Mouse (Mus musculus): ENCODE results near the gene Fam81a. TPM values are rescaled to one million over a fixed set of nuclear protein-coding genes. Genes with fewer than 3 reads are reported as not detected.

The Fam81a gene
- total RNA-seq, 2 experiments from 2014 or later, result not detected

DNA sequence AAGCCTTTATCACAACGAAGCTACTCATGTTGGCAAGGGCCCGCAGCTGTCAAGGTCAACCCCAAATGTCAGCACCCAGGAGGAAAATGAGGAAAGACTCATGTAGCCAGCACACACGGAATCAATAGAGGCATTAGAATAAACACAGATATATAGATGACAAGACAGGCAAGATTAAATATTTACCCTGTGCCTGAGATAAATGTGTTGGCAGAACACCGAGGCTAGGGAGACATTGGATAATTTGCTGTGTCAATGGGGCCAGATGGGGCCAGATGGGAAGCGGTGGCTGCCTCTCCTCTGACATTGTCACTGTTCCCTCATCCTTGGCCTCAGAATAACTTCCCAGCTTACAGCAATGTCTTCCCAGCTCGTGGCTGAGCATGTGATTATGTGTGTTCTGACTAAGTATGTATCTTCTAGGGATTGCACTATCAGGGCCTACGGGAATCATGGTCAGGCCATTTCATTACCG is 72.4 kb downstream of the Fam81a start:
- no peak for ATAC-seq (replicated peaks; ENCODE audit: low FRiP score, poor library complexity, severe bottlenecking)

DNA sequence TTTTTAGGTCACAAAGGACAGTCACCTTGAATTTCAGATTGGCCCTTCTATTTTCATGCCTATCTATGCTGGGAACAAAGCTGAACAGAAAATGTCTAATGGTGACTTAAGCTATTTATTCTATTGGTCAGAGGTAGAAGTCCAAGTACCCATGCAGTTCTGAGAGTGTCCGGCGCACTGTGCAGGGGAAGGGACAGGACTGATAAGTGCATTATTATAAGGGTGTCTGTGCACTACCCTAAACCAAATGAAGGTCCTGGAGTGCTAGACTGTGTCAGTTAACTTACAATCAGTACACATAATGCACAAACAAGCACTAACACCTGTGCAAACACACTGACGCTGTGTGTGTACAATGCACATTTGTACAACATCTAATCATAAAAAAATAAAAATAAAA is 74.9 kb downstream of the Fam81a start:
- no peak for ATAC-seq (replicated peaks; ENCODE audit: low FRiP score, poor library complexity, severe bottlenecking)

DNA sequence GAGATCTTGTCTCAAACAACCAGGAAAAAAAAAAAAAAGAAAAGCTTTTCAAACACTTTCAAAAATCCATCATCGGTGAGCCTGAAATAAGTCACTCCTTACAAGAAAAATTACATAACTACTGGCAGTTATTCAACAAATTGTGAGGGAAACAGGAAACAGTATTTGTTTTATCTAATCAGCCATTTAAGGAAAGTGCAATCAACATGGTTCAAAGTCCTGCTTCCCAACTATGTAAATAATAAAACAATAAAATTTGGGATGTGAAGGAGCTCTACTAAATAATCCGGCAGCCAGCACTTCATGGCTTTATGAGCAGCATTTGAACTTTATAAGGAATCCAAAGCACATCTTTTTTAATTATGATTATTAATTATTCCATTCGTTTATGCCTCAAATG is 80.3 kb downstream of the Fam81a start:
- ATAC-seq (replicated peaks; ENCODE audit: low FRiP score, poor library complexity, severe bottlenecking), result no peak

DNA sequence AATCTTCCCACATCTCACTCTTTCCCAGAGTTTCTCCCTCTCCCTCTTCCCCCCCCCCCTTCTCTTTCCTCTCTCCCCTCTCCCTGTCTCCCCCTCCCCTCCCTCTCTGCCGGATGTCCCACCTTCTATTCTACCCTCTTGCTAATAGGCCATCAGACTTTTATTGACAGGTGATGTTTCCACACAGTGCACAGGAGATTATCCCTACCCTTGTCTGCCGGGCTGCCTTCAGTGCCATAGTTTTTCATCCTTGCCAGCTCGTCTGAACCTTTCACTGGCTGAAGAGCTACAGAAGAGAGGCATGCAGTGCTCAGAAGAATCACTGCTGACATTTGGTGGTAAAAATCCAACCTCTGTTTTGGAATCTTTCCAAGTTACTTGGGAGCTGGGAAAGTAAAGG is 88.9 kb downstream of the Fam81a start:
- ATAC-seq (replicated peaks; ENCODE audit: low FRiP score, poor library complexity, severe bottlenecking), result no peak

GRCm38 (mm10) chr9:70052730-70053129 is 89.6 kb downstream of the Fam81a start:
- ATAC-seq (replicated peaks; ENCODE audit: low FRiP score, poor library complexity, severe bottlenecking), result no peak

DNA sequence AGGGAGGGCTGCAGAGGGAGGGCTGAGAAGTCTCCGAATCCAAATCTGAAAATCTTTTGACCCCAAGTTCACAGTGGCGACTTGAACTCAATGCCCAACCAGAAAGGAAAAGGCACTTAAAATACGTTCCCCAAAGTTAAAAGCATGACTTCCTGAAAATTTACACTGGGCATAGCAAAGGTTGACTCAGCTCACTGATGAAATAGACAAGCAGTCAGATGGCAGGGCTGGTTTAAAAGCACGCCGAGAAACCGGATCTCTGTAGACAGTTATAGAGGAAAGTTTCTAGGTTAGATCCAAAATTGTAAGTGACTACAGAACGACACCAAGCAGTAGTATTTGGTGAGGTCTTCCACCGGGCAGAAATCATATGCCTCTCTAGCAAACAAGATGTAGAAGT is 92.5 kb downstream of the Fam81a start:
- no peak for ATAC-seq (replicated peaks; ENCODE audit: low FRiP score, poor library complexity, severe bottlenecking)

DNA sequence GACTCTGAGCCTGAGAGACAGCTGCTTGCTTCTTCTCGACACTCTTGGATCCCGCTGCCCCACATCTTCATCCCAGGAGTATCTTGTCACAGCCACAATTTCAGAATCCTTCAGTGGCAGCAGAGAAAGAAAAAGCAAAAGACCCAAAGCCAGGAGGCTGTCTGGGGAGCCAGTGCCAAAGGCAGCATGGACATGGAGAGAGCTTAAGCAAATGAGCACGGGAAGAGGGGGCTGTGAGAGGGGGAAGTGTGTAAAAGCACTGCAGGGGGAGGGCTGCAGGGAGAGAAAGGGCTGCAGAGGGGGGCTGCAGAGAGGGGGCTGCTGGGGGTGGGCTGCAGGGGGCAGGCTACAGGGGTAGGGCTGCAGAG is 93.0 kb downstream of the Fam81a start:
- no peak for ATAC-seq (replicated peaks; ENCODE audit: low FRiP score, poor library complexity, severe bottlenecking)

DNA sequence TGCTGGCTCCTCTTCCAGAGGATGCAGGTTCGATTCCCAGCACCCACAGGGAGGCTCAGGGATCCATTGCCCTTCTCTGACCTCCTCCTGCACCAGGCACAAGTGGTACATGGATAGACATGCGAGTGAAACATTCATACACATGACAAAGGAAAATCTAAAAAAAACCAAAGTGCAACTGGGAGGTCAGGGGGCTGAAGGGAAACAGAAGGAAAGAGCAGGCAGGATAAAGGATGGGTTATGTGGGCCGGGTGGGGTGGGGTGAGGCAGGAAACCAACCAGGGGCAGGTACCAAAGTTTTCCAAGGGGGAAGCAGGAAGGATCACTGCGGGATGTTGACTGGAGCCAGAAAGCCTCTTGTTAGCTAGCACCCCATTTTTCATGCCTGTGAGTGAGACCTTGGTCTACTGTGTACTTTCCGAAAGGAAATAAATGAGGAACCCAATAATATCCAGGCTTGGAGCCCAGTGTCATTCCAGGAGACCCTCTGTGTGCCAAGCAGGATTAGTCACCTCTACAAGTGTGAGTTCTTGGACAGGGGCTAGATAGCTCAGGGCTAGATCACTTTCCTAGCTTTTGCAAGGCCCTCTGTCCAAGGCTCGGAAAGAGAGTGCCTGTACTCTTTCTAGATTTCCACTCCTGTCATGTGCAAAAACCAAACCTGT is 93.5 kb downstream of the Fam81a start:
- ATAC-seq (replicated peaks; ENCODE audit: low FRiP score, poor library complexity, severe bottlenecking), result no peak

DNA sequence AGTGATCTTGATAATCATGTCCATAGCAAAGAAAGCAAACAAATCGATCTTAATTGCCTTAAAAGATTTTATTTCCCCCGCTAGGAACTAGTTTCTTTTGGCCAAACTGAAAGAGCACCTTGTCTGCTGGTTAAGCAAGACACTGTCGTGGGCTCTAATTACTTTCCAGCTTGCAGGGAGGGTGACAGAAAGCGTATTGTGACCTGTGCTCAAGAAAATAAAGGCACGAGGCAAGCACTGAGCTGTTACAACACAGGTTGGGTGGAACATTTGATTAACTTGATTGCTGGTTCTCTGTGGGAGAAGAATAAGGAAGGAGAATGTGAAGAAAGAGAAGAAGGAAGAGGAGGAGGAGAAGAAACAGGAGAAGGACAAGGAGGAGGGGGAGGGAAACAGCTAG is 94.1 kb downstream of the Fam81a start:
- ATAC-seq (replicated peaks; ENCODE audit: low FRiP score, poor library complexity, severe bottlenecking), result no peak

- no peak for ATAC-seq (replicated peaks; ENCODE audit: low FRiP score, poor library complexity, severe bottlenecking)
Observed at GRCm38 (mm10) chr9:70047839-70048238, 94.5 kb downstream of the Fam81a start.

DNA sequence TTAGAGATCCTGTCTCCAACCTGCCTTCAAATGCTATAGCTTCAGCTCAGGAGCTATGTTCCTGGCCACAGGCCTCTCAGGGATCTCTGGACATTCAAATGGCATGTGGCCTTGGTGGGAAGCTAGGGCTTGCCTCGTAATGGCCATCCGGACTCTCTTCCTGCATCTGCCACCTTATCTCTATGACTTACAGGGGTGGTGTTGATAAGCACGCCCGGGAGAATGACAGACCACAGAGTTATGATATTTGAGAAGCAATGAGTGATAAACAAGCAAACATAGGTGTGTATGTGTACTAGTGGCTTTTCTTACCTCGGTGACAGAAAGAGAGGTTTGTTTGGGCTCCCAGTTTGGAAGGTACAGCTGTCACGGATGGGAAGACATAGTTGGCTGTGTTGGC is 96.1 kb downstream of the Fam81a start:
- ATAC-seq (replicated peaks; ENCODE audit: low FRiP score, poor library complexity, severe bottlenecking), result no peak

GRCm38 (mm10) chr9:70044865-70045264 is 97.5 kb downstream of the Fam81a start:
- no peak for ATAC-seq (replicated peaks; ENCODE audit: low FRiP score, poor library complexity, severe bottlenecking)

DNA sequence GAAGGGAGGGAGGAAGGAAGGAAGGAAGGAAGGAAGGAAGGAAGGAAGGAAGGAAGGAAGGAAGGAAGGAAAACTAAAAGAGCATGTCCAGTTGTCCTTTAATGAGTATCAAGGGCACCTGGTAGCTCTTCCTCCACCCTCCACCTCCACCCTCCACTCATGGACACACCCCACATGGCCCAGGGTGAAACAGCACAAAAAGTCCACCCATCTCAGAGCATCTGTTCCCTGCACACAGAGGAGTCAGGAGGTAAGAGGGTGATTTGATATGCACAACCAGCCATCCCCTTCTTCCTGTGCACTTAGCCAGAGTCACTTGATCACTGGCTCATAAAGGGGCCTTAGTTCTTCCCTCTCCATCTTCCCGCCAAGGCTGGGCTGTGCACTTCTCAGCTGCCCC is 99.4 kb downstream of the Fam81a start:
- no peak for ATAC-seq (replicated peaks; ENCODE audit: low FRiP score, poor library complexity, severe bottlenecking)

DNA sequence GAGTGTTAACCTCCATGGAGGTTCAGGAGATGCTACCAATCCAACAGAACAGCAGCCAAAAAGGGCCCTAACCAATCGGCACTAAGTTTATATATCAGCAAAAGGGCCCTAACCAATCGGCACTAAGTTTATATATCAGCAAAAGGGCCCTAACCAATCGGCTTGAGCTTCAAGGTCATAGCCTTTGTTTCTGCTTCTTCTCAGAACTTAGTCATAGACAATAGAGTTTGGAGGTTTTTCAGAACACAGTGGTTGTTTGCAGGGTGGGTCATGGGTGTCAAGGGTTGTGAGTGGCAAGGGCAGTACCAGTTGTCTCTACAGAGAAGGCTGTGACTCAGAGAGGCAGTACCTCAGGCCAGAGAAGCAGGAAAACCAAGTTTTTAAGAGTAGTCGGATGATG is 100.2 kb downstream of the Fam81a start:
- no peak for ATAC-seq (replicated peaks; ENCODE audit: low FRiP score, poor library complexity, severe bottlenecking)

GRCm38 (mm10) chr9:70040570-70040969 is 101.8 kb downstream of the Fam81a start:
- no peak for ATAC-seq (replicated peaks; ENCODE audit: low FRiP score, poor library complexity, severe bottlenecking)

GRCm38 (mm10) chr9:70039597-70040385 is 102.6 kb downstream of the Fam81a start:
- ATAC-seq (replicated peaks; ENCODE audit: low FRiP score, poor library complexity, severe bottlenecking), result no peak

Other genes starting within 250 kb of the Fam81a start
- 28.0 and 34.2 TPM in 2 replicates for gene Bnip2, start 153.1 kb downstream of the Fam81a start, total RNA-seq (2015; ENCODE audit: low replicate concordance)
- gene Bnip2, start 153.1 kb downstream of the Fam81a start, total RNA-seq (2017; ENCODE audit: low replicate concordance), result 35.2 and 43.2 TPM in 2 replicates
- gene Gtf2a2, start 130.0 kb downstream of the Fam81a start, total RNA-seq (2015; ENCODE audit: low replicate concordance), result 13.8 and 41.4 TPM in 2 replicates
- 28.5 and 58.0 TPM in 2 replicates for gene Gtf2a2, start 130.0 kb downstream of the Fam81a start, total RNA-seq (2017; ENCODE audit: low replicate concordance)
- gene Gcnt3, start 104.5 kb downstream of the Fam81a start, total RNA-seq (2015; ENCODE audit: low replicate concordance), result not detected in 2 replicates
- gene Gcnt3, start 104.5 kb downstream of the Fam81a start, total RNA-seq (2017; ENCODE audit: low replicate concordance), result not detected in 2 replicates
- gene Myo1e, start 64.8 kb upstream of the Fam81a start, total RNA-seq (2015; ENCODE audit: low replicate concordance), result not detected in 2 replicates
- gene Myo1e, start 64.8 kb upstream of the Fam81a start, total RNA-seq (2017; ENCODE audit: low replicate concordance), result not detected in 2 replicates

Data from erythroblast, adult 5-6 weeks (primary cell).